Mouse (Mus musculus) mouse trophoblast stem cell (cell line): ENCODE data around the gene Csnk1g1.

Experiments used
- in situ Hi-C, 2 experiments: fragments of 300-500 bp; cut with MseI, MboI; formaldehyde crosslinking; loops; 2 replicates in 1 of 2; 3 replicates in 1 of 2; pipeline ENCODE4 v1.15.1; 2025

Csnk1g1 gene

DNA sequence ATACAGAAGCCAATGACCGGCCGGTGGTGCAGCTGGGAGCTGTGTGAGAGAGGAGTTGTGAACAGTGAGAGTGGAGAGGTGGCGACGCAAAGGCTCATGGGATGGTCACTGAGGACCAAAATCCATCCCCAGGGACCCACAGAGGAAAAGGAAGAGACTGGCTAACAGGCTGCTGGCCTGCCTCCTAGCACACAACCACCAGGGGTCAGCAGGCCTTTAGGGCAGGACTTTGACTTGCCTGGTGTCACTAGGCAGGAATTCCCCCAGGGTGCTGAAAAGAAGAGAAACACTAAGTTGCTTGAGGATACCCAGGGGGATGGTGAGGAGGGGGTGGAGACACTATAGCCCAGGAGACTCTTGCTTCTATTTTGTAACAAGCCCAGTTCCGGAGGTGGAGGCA is 158.8 kb downstream of the Csnk1g1 start:
- in situ Hi-C loops, result no loop called here

DNA sequence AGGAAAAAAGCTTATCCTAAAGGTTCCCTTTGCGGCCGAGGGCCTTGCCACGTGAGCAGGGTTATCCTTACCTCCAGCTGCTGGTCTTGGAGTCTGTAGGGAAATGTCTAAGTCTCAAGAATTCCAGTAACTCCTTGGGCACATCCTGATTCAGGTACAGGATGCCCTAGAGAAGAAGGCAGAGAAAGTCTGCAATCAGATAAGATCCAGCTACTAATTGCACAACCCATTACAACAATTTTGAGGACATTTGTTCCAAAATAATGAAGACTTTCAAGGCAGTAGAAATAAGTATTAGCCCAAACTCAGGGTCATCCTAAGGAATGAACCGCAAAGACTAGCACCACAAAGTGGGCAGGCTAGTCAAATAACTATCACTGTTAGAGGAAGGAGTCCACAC is 159.3 kb downstream of the Csnk1g1 start:
- in situ Hi-C loops, result no loop called here

DNA sequence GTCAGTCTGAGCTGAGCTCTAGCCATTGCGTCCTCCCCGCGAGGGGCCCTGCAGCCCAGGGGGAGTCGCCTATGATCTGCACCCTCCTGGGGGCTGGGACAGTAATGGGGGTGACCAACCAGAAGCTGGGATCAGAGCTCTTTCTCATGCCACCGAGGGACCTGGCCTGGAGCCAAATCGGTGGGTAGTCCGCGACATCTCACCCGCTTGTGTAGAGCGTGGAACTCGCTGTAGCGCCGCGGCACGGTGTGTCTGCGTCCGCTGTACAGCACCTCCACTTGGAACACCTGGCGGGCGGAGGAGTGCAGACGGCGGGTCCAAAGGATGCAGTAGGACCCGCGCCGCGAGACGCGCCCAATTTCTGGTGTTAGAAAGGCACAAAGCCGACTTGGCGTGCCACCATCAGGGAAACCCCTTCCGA is 160.3 kb downstream of the Csnk1g1 start:
- in situ Hi-C loops, result no loop called here

DNA sequence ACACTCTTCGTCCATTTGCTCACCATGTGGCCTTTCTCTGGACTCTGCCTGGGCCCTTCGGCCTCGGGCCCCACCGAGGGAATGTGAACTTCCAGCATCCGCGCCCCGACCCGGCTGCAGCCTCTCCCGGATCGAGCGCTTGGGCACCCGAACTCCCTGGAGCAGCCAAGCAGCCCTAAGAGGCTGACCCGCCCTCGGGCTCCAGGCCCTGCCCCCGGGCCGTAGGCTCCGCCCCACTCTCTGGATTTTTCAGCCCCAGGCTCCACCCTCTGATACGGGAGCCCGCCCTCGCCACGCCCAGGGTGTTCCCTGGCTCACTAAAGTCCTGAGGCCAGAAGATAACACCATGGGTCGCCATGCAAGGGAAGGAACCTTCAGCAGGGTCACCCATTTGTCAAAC is 160.9 kb downstream of the Csnk1g1 start, which contains the start of gene Snx22:
Snx22 (minus strand) TSS at position 137 of the 400 bp plus-strand sequence.
- in situ Hi-C loops, result no loop called here

DNA sequence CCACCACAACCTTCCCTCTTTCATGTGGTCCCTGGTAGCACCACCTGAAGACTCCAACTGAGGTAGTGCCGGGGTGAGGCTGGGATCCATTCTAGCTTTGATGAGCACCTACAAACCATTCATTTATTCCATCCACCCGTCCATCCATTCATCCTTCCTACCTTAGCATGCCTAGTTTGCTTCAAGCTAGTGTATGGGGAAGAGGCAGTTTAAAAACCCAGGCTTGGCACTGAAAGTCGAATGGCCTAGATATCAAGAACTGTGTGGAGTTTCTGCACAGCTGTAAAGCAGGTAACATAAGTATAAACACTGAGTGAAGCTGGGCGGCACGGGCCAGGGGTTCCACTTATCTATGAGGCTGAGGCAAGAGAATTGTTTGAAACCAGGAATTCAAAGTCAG is 161.4 kb downstream of the Csnk1g1 start:
- in situ Hi-C loops, result no loop called here

DNA sequence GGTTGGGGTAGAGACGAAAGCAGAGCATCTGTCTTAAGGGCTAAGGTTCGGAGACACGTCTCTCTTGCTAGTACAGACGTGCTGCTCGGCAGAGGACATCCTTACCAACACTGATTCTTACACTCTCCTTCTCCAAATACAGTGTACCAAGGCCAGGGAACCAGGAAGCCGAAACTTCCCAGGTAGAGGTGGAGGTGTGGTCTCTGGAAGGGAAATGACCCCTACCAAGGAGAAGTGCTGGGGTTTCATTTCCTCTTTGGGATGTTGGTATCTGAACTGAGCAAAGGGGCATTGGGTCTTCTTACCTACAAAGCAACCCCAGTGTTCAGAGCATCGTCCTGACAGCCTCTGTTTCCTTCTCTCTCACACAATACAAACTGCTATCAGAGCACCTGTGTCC is 164.0 kb downstream of the Csnk1g1 start:
- in situ Hi-C loops, result no loop called here

DNA sequence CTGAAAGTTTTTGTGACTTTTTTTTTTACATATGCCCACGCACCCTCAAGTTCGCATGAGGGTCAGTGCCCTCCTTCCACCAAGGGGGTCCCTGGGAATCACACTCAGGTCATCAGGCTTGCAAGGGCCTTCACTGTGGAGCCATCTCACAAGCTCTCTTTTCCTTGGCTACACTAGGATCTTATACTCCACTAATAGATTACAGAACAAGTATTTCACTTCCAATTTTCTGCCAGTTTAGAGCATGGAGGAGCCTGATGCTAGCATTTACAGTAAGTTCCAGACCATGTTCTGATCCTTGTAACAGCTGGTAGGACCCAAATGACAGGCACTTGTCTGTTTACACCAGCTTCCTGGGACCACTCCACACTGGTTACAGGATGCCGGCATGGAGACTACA is 169.3 kb downstream of the Csnk1g1 start:
- in situ Hi-C loops, result no loop called here

DNA sequence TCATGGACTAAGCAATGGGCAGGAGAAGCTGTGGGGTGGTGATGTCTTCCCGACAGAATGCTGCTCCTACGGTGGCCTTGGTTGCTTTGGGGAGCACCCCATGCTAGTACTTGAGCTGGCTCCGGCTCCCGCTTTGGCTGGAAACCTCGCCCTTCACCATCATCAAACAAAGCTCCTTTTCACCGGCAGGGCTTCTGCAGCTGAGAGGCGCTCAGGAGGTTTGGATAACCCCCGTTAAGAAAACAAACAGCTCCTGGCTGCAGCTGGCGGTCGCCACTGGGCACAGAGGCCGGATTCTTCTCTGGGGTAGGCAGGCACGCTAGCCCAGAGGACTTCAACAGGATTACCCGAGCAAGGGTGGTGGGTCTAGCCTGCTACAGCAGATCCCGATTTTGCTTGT is 169.8 kb downstream of the Csnk1g1 start:
- in situ Hi-C loops, result no loop called here

DNA sequence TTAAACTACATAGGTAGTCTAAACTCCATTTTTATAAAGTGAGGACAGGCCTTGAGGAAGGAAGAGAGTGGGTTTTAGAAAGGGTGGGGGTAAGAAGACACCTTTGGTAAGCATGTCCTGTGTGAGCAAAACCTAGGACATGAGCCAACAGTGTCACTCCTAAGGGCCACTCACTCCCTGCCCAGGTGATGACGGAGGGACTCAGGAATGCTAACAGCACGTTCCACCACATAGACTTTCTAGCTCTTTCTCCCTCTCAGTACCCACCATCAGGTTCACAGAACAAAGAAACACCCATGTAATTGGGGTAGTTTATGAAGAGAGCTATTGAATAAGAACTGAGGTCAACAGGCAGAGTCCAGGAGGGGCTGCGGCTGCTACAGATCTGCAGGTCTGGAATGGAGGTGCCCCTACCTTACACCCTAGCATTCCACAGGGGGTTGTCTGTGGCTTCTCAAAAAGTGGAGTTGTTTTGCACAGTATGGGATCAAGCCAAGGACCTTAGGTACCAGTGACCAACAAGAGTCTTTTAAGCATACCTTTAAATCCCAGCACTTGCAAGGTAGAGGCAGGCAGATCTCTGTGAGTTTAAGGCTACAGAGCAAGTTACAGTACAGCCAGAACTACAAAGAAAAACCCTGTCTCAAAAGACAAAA is 172.2 kb downstream of the Csnk1g1 start:
- in situ Hi-C loops, result no loop called here

DNA sequence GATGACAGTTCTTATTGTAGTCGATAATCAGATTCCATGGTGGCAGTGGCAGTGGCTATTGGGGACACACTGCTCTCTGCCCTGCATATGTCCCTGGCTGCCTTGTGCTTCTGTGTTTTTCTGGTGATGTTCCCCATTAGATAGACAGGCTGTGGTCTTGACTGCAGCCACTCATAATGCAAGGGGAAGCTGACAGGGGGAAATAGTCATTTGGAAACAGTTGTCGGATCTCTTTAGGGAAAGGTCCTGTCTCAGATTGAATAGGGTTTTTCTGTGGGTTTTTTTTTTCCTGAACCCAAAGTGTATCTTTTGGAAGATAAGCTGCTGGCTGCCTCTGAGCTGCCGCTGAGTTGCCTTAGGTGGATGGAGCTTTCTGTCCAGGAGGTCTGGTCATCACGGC is 173.3 kb downstream of the Csnk1g1 start:
- in situ Hi-C loops, result no loop called here

DNA sequence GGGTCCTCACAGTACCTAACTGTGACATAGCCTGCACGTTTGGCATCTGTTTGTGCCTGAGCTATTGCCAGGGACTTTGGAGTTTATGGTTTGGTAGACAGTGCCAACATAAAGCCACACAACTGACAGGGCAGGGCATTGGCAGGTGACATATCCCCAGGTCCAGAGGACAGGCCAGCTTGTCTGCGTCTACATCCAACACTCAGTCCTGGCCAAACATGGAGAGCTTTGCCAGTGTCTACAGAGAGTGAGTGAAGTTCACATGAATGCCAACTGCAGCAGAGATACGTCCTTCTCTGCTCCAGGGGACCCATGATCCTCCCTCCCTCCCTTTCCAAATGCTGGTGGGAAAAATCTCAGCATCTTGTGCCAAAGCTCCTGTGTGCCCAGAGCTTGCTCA is 175.4 kb downstream of the Csnk1g1 start:
- in situ Hi-C loops, result no loop called here

DNA sequence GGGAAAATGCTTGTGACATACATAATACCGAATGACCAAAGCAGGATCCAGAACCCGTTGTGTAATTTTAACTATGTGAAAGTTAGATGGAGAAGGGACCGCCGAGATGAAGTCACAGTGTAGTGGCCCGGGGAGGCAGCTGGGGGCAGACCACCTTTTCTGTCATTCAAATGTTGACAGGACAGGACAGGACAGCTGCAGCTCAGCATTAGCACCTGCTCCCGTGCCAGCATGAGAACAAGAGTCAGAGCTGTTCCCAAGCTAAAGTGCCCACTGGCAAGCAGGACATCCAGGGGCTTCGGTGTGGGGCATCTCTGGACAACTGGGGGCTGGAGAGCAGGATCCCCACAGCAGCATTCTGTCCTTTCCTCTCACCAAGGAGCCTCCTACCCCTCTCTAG is 178.3 kb downstream of the Csnk1g1 start:
- in situ Hi-C loops, result no loop called here

DNA sequence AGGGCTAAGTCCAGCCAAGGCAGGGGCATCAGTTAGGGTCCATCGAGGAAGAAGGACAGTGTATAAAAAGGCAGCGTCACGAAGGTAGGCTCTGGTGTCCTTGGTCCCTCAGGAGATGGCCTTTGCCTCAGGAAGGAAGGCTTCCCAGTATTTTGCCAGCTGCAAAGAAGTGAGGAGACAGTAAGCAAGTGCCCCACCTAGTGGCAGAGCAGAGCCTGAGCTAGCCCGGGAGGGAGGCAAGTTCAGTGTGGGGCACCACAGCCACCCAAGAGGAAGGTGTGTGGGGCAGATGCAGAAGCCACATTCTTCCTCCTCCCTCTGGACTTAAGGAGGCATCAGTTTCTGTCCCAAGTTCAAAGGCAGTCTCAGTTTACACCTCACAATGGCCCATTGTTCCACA is 179.7 kb downstream of the Csnk1g1 start:
- in situ Hi-C loops, result no loop called here

DNA sequence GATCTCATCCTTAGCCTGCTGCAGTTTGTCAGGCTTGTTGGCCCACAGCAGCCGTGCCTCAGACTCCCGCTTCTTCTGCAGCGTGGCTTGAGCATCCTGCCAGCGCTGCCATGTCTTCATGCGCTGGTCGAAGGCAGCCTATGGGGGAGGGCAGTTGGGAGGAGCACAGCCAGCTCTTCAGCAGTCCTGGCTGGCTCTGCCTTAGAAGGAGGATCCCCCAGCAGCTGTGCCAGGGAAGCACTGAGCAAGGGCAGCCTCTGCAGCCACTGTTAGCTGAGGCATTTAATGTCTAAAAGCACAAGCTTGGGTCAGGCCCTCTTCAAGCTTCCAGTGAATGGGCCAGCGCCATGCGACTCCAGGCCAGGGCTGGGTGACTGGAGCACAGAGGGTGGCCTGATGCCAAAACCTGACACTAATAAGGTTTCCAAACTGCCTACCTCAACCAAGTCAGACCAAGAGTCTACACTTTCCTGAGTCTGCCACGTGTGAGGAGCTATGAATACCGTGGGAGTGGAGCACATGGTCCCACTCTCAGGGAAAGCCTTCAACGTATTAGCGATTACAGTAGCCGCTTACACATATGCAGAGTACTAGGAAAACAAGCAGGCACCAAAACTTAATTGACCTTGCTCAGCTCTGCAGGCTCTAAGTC is 182.0 kb downstream of the Csnk1g1 start:
- in situ Hi-C loops, result no loop called here

DNA sequence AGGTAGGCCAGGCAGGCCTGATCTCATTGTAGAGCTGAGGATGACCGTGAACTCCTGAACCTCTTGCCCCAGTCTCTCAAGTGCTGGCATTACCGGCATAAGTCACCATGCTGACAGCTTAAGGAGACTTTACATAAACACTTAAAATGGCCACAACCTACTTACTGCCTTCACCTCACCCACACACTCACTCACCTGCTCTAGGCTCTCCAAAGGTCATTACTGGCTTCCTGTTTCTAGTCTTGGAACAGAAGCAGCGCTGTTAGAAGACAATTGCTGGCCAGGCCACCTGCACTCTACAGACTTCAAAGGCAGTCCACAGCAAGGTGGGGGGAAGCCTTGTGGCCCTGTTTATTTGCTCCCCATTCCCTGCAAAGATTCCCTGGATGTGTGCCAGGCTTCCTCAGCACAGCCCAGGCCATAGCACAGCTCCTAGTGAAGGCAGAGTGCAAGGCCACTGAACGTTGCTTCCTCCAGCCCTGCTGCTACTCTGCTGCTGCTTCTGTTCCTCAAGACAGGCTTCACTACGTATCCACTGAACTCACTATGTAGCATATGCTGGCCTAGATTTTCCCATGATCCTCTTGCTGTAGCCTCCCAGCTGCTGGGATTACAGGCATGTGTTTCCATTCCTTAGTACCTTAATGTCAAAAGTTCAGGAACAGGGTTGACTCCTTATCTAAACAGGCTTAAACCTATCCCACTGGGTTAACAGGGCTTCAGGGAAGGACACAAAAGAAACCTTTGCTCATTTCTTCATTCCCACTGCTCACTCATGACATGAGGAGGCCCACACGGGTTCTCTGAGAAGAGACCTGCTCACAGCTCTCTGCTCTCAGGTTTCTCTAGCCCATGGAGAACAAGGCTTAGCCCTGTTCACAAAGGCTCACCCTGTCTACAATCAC is 182.9 kb downstream of the Csnk1g1 start:
- in situ Hi-C loops, result no loop called here

DNA sequence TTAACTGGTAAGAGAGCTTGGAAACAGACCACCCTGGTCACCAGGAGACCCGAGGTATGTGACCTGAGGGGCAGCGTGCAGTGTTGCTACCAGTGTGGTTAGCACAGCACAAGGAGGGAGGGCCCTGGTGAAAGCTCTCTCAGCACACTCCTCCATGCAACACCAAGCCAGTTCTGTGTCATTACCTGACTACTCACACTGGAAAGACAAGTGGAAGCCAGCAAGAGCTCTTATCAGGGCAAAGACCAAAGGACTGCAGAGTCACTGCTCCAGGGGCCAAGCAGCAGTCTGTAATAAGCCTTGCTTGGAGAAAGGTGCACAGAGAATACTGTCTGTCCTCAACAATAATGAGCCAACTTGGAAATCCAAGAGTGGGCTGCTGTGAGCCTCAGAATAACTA is 183.9 kb downstream of the Csnk1g1 start:
- in situ Hi-C loops, result no loop called here
